Mouse (Mus musculus) heart, adult 2 months (tissue): ENCODE results near the gene Rpa3. TPM values are rescaled to one million over a fixed set of nuclear protein-coding genes. Genes with fewer than 3 reads are reported as not detected.

Experiments
- DNase-seq, 2 experiments: peaks; one replicate each; pipeline ENCODE4 v3.0.0; 2021
- H3K27ac ChIP-seq: fragments of 200-600 bp; 2 replicates; pipeline ENCODE4 v1.8.1; 2022
- H3K27me3 ChIP-seq: fragments of 200-500 bp; 2 replicates; pipeline ENCODE4 v1.6.1; 2012; ENCODE audit warnings: mild to moderate bottlenecking, low read length, inconsistent platforms, mixed read lengths; ENCODE audit not compliant: control insufficient read depth, insufficient read depth
- H3K36me3 ChIP-seq: fragments of 200-500 bp; 2 replicates; pipeline ENCODE4 v1.6.1; 2012; ENCODE audit warnings: low read length, inconsistent platforms; ENCODE audit not compliant: control insufficient read depth, insufficient read depth
- H3K4me1 ChIP-seq: fragments of 200-500 bp; 2 replicates; pipeline ENCODE4 v1.6.1; 2011; ENCODE audit warnings: low read length; ENCODE audit not compliant: control insufficient read depth, insufficient read depth
- H3K4me3 ChIP-seq: fragments of 200-600 bp; 2 replicates; pipeline ENCODE4 v1.8.1; 2022
- H3K79me2 ChIP-seq: fragments of 200-500 bp; replicated peaks from 2 replicates; pipeline ENCODE4 v1.6.1; 2012; ENCODE audit warnings: mild to moderate bottlenecking, inconsistent platforms, low read length, moderate library complexity, mixed read lengths; ENCODE audit not compliant: control insufficient read depth, insufficient read depth
- H3K9ac ChIP-seq: fragments of 200-500 bp; 2 replicates; pipeline ENCODE4 v1.6.1; 2012; ENCODE audit warnings: low read depth, mild to moderate bottlenecking, control low read depth, inconsistent platforms, low read length, mixed read lengths
- CTCF ChIP-seq: fragments of 200-600 bp; IDR thresholded peaks from 2 replicates; pipeline ENCODE4 v1.8.1; 2022; ENCODE audit warnings: antibody characterized with exemption, mild to moderate bottlenecking, moderate library complexity
- EP300 ChIP-seq: fragments of 200-500 bp; IDR thresholded peaks from 2 replicates; pipeline ENCODE4 v1.6.1; 2011; ENCODE audit warnings: low read depth, low read length, control low read depth; ENCODE audit not compliant: insufficient read depth
- POLR2A ChIP-seq: fragments of 200-500 bp; IDR thresholded peaks from 2 replicates; pipeline ENCODE4 v1.6.1; 2011; ENCODE audit warnings: mild to moderate bottlenecking, low read depth, low read length, control low read depth; ENCODE audit not compliant: insufficient read depth
- WGBS: fragments of 180-500 bp; shearing (Covaris S2); methylation state at CpG from one replicate; pipeline ENCODE4 v1.1.7; 2018; 5-methylcytosine and 5-hydroxymethylcytosine counted together
- intact Hi-C: fragments of 180-260 bp; cut with DNase I; formaldehyde crosslinking; loops from one replicate; pipeline ENCODE4 v1.15.1; 2025
- long read RNA-seq: library from polyadenylated mRNA; stranded (forward); transcript quantifications from one replicate; pipeline ENCODE4 v2.0.0, GENCODE M21; 2021
- polyA plus RNA-seq: library from polyadenylated mRNA; depleted of rRNA; stranded (reverse); fragments of >200 nt; gene quantifications from 2 replicates; pipeline ENCODE4 v1.2.3, GENCODE M21; 2012; rRNA removed
- total RNA-seq, 2 experiments: library from RNA; stranded (reverse); gene quantifications; 2 replicates each; pipeline ENCODE4 v1.2.3; 2021

The Rpa3 gene
- total RNA-seq (10 to 100 TPM; 16.5 to 18.6 TPM), polyA plus RNA-seq (4.5 and 7.2 TPM in 2 replicates)
- long read RNA-seq, transcript Rpa3-201 (4 exons, 670 nt) = major isoform, 28 of 30 reads
- long read RNA-seq, partial matches to known transcripts = 0 of 30 reads
- long read RNA-seq, other reads (novel, unspliced or antisense) = 2 of 30 reads

DNA sequence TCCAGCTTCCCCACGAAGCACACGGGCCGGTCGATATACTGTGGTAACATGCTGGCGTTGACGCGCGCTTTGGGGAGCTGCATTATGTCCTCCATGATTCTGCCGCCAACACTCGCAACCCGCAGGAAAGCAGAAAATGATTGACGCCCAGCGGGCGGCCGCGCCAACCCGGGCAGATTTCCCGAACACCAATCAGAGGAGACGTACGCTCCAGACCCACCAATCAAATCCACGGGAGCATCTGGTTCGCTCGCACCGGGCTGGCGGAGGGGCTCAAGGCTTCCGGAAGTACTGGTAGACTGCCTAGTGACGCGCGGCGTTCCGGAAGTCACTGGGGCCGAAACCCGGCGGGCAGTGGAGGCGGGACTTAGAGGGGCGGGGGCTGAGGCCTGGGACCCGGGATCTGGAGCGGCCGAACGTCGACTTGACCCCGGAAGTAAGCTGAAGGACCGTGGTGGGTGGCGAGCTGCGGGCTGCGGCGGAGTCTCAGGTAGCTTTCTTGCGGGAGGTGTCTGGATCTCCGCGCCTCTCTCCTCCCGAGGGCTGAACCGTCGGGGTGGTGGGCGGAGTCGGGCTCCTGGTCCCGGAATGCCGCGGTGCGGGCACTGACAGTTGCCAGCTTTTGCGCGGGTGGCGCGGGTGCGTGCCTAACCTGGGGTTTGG, at the start of gene Rpa3, which contains the start of the genes Umad1 and Gm45062:
Gene Rpa3 (minus strand): TSS at position 170 of the 663 bp plus-strand sequence.
Gene Umad1 (plus strand): TSS at position 285 of the 663 bp plus-strand sequence.
Gene Gm45062 (plus strand): TSS at position 447 of the 663 bp plus-strand sequence.
- Histone ChIP-seq H3K79me2 (peaks cover 3% of the 10 kb centered on the region; the same call in 1 of the 2 replicates), H3K27me3 (no peaks in the 10 kb centered on the region), H3K4me1 (no peaks in the 10 kb centered on the region), H3K36me3 (peaks cover 2% of the 10 kb centered on the region; the same call in 1 of the 2 replicates), H3K9ac (peak within 1 kb of the TSS; percentile 73), H3K4me3 (peak within 1 kb of the TSS; percentile 92), H3K27ac (peak within 1 kb of the TSS; percentile 83)
- DNase-seq = peak; percentile 96 to 98
- intact Hi-C loops = loop anchor here (1.0 to 5.0 kb wide), 2 partner anchors 50 to 248 kb away; partner anchors contain the start of genes Glcci1 and Mios
- TF ChIP-seq EP300 (no peak), POLR2A (peak; percentile 77), CTCF (no peak)
- WGBS = under 1% methylated on average over 64 of the region's 64 CpGs

DNA sequence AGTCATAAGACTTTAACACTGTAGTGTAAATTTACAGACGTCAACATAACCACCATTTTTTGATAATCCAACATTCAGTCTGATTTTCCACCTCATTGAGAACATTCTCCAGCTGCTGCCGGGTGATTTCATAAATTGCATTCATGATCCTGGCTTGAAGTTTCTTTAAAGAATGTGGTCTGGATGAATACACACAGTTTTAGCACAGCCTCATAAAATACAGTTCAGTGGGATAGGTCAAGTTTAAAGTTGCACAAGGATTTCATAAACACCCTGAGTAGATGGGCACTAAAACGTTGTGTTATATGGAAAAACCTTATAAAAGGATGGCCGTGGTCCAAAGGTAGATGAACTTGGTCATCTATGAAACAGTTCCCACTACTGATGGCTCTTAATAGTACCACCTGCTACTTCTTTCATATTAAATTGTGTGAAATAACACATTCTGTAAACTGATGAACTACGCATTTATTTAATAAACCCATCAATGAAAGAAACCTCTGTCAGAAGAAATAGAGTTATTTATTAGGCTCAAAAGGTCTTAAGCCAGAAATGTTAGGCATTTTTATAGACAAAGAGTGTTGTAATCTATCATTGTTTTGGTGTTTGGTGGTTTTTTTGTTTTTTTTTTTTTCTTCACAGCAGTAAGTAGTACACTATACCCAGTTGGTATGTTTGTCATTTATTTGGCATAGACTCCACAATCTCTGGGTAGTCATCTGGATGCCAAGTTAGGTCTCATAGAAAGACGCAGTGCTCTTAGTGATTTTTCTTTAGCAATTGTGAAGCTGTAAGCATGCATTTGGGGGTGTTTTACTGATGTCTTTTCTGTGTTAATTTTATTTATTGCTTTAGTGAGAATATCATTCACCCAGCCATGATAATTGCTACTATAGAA, 49.2 kb upstream of the Rpa3 start:
- WGBS = 77% methylated on average over 6 of the region's 6 CpGs
- H3K36me3 ChIP-seq = no peaks in the 10 kb centered on the region; the same call in 1 of the 2 replicates
- no peak for DNase-seq

DNA sequence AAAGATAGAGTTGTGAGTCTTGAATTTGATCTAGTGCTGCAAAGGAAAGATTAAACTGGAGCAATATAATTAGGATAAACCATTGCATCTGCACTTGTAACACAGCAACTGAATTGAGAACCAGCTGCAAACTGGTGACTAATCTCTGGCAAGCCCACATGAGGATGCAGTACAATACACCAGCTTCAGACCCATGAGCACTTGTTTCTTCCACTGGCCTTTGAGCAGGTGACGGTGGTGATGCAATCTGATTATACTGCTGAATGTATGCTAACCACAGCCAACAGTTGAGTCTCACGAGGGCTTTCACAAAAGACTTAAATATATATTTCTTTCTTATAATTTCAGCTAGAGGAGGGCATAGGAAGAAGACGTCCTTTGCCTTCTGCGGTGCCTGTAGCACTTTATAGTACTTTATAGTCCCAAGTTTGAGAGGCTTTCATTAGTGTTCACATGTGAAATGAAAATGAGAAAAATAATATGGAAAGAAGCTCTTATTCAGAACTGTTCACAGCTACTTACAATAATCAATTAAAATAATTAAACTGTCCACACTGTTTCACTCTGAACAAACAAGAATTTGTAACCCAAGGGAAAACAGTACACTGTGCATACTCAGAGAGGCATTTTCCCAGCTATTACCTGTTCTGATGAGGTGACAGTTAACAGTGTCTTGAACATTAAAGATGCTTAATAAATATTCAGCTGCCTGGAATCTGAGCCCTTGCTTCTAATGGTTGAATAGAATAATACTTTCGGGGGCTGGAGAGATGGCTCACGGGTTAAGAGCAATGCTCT, 40.3 kb upstream of the Rpa3 start:
- H3K4me1 ChIP-seq = no peaks in the 10 kb centered on the region
- no peaks in the 10 kb centered on the region for H3K27me3 ChIP-seq
- intact Hi-C loops = no loop called here
- H3K27ac ChIP-seq = no peak overlapping the region
- H3K36me3 ChIP-seq = no peaks in the 10 kb centered on the region
- TF ChIP-seq CTCF = no peak
- TF ChIP-seq POLR2A = no peak
- TF ChIP-seq EP300 = no peak
- no peak for DNase-seq
- no peak overlapping the region for H3K4me3 ChIP-seq
- no peak overlapping the region for H3K9ac ChIP-seq
- H3K79me2 ChIP-seq = no peaks in the 10 kb centered on the region
- 92% methylated on average over 6 of the region's 6 CpGs for WGBS

More for the DNA sequence above, 49.2 kb upstream of the Rpa3 start:
- TF ChIP-seq EP300 (no peak), POLR2A (no peak), CTCF (no peak)
- H3K27me3 ChIP-seq = no peaks in the 10 kb centered on the region
- H3K9ac ChIP-seq = no peak overlapping the region
- H3K4me3 ChIP-seq = no peak overlapping the region
- intact Hi-C loops = no loop called here
- H3K79me2 ChIP-seq = no peaks in the 10 kb centered on the region
- H3K27ac ChIP-seq = no peak overlapping the region
- H3K4me1 ChIP-seq = no peaks in the 10 kb centered on the region

DNA sequence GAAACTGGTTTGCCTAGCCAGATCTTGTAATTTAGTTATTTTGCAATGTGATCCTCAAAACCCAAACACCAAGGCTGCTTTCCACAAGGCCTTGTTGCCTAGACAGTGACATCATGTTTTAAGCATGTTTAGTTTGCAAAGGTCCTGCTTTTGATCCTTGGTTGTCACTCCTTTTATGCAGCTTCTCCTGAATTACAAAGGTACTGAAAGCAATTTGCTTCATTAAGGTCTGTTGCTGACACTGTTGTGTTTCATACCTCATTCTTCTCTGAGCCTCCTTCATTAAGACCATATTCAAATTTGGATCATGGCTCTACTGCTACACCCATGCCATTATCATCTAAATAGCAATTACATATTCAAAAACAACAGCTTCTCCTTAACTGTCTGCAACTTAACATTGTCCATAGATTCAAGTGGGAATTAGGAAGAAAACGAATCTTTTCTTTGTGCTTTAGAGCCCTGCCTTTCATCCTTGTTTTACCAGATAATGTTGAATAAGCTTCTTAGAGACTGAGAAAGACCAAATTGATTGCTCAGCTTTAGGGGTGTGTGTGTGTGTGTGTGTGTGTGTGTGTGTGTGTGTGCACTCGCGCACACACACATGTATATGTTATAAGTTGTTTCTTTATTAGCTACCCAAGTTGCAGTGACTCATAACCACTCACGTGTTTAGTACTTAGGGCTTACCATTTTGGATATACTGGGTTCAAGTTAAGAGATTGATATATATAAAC, 35.2 kb upstream of the Rpa3 start:
- 89% methylated on average over 4 of the region's 4 CpGs for WGBS
- intact Hi-C loops = no loop called here

More for the DNA sequence above, 35.2 kb upstream of the Rpa3 start:
- H3K4me3 ChIP-seq = no peak overlapping the region
- no peaks in the 10 kb centered on the region for H3K79me2 ChIP-seq
- no peaks in the 10 kb centered on the region for H3K27me3 ChIP-seq
- TF ChIP-seq POLR2A (no peak), CTCF (no peak), EP300 (no peak)
- no peak overlapping the region for H3K27ac ChIP-seq
- no peaks in the 10 kb centered on the region for H3K4me1 ChIP-seq
- H3K9ac ChIP-seq = no peak overlapping the region
- no peaks in the 10 kb centered on the region for H3K36me3 ChIP-seq
- no peak for DNase-seq
